Mouse (Mus musculus): ENCODE measurements around the gene Rab33b. TPM values are rescaled to one million over a fixed set of nuclear protein-coding genes. Genes with fewer than 3 reads are reported as not detected.
"Not testable (repeated sequence)": the region's sequence is repeated elsewhere in the genome, so short reads cannot be mapped to it uniquely, and the experiment has no call there.

The Rab33b gene
- 5.0 and 6.9 TPM in 2 replicates for polyA plus RNA-seq (2012; ENCODE audit: insufficient read depth, insufficient read length, missing spikeins)

DNA sequence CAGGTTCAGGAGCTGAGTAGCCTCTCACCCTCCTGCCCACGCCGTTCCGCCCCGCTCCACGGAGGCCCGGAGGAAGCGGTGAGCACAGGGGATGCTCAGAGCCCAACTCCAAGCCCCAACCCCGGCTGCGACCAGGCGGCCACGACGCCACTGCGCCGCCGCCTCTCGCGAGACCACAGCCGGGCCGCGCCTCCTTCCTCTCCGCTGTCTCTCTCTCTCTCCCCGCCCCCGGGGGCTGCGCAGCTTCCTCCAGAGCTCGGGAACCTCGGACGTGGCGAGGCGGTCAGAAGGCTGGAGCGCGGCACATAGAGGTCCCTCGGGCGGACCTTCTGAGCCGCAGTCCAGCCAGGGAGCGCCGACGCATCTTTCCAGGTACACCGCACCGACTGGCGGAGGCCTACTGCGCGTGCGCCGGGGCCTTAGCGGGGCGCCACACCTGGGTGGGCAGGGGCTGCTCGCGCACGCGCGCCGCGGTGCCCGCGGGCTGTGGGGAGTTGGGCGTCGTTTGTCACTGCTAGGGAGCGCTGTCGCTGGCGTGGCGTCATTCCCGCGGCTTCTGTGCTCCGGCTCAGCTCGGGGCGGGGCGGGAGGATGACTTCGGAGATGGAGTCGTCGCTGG is at the start of gene Rab33b:
Rab33b (plus strand) TSS at position 180 of the 619 bp plus-strand sequence.
- Histone ChIP-seq H3K4me3 (ENCODE audit: insufficient read depth, low read depth, low read length) (peak within 1 kb of the TSS; percentile 92), H3K4me1 (ENCODE audit: control insufficient read depth, insufficient read depth, insufficient read length, low read length) (0 out of 2 replicates have a peak, but pooled peaks cover 2% of the 10 kb centered on the region), H3K27ac (replicated peaks; ENCODE audit: low read depth, low read length) (peak within 1 kb of the TSS; percentile 88)

DNA sequence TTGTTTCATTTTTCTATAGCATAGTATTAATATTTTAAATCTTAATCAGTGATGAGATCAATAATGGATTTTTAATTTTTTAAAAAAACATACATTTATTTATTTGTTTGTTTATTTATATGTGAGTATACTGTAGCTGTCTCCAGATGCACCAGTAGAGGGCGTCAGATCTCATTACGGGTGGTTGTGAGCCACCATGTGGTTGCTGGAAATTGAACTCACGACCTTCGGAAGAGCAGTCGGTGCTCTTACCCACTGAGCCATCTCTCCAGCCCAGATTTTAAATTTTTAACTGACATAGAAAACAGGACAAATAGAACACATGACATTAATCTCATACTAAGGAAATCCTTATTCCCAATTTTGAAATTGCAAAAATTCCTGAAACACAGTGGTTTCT is 49.4 kb upstream of the Rab33b start:
- not testable (repeated sequence) for H3K4me1 ChIP-seq (ENCODE audit: control insufficient read depth, insufficient read depth, insufficient read length, low read length); H3K27ac ChIP-seq (replicated peaks; ENCODE audit: low read depth, low read length); H3K4me3 ChIP-seq (ENCODE audit: insufficient read depth, low read depth, low read length)

DNA sequence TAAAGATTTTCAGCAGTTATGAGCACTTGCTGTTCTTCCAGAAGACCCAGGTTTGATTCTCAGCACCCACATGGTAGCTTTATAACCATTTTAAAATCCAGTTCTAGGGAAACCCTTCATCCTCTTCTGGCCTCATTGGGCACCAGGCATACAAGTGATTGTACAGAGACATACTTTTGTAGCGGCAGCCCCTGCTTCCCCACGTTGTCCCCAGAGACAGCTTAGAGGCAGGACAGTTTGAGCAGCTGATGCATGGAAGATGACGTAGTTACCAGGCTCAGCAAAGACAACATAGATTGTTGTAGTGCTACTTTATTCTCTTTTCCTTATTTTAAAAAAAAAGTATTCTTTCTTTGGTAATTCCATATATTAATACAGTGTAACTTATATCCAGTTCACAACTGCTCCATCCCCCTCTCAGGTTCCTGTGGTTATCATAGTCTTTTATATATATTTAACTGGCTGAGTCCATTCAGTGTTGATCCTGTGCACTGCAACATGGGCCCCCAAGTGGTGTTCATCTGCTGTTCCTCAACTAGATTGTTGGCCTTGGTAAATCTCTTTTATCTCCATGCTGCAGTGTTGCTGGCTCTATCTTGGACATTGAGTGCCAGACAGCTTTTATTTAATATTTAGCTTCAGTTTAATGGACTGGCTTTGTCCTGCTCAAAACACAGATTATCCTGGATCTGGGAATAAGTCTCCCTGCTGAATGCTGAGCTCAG is 48.7 kb upstream of the Rab33b start:
- Histone ChIP-seq H3K4me1 (ENCODE audit: control insufficient read depth, insufficient read depth, insufficient read length, low read length) (no peaks in the 10 kb centered on the region), H3K27ac (replicated peaks; ENCODE audit: low read depth, low read length) (no peak overlapping the region), H3K4me3 (ENCODE audit: insufficient read depth, low read depth, low read length) (no peak overlapping the region)

DNA sequence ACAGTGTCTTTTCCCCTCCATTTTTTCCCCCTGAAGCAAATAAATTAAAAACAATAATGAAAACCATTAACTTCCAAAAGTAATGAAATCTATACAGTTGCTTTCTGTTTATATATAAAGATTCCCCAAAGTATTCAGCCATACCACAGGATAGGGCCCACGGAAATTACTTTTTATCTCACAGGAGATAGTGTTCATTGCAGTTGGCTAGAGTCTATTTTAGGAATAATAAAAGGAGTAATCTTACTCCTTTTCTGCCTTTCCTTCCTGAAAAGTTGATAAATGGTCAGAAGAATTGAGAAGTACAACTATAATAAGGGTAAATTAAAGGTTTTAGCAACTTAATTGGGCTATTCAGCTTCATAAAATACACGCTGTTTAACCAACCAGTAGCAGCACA is 15.2 kb upstream of the Rab33b start:
- H3K4me1 ChIP-seq (ENCODE audit: control insufficient read depth, insufficient read depth, insufficient read length, low read length): no peaks in the 10 kb centered on the region
- no peak overlapping the region for H3K4me3 ChIP-seq (ENCODE audit: insufficient read depth, low read depth, low read length)
- no peak overlapping the region for H3K27ac ChIP-seq (replicated peaks; ENCODE audit: low read depth, low read length)

DNA sequence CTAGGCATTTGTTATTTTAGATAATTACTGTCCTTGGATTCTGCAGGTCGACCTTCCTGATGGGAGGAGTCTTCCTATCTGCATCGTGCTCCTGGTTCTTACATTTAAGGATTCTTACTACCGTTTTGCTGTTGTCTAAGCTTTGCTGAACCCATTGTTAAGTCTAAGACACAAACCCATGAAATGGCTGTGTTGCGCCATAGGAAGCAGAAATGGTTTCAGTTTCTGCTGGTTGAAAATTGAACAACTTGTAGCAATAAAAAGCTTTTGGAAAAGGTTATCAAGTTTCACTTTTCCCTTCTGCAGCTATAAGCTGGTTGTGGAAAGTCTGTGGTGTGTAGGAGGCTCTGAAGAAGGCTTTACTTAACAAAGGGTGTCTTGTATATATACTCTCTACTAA is 8.0 kb upstream of the Rab33b start:
- Histone ChIP-seq H3K27ac (replicated peaks; ENCODE audit: low read depth, low read length) (no peak overlapping the region), H3K4me3 (ENCODE audit: insufficient read depth, low read depth, low read length) (no peak overlapping the region), H3K4me1 (ENCODE audit: control insufficient read depth, insufficient read depth, insufficient read length, low read length) (no peaks in the 10 kb centered on the region)

DNA sequence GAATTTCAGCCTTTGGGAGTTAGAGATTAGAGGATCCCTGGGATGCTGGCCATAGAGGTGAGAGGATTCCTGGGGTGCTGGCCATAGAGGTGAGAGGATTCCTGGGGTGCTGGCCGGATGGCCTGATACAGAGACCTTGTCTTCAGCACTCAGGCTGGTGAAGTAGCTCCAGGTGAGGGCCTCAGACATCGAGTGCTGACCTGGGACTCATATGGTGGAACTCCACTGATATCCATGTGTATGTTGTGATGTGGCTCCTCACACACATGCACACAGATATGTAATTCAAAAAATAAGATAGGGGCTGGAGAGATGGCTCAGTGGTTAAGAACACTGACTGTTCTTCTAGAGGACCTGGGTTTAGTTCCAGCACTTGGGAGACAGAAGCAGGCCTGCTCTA is 3.8 kb upstream of the Rab33b start:
- H3K27ac ChIP-seq (replicated peaks; ENCODE audit: low read depth, low read length): no peak overlapping the region
- H3K4me1 ChIP-seq (ENCODE audit: control insufficient read depth, insufficient read depth, insufficient read length, low read length): no peaks in the 10 kb centered on the region
- H3K4me3 ChIP-seq (ENCODE audit: insufficient read depth, low read depth, low read length): no peak overlapping the region

DNA sequence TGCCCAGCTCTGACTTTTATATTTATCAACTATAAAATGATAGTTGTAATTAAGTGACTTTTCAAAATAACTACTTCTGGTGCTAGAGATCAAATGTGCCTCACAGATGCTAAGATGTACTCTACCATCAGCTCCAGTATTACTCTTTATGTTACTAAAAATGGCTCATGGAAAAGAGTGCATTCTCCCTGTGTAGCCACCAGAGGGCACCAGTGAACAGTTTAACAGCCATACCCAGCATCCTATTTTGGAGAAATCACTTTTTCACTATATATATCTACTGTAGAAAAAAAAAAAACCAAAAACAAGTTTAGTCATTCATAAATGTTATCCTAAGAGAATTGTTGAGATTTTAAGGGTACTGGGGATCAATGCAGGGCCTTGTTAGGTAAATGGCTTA is 2.7 kb upstream of the Rab33b start:
- Histone ChIP-seq H3K4me3 (ENCODE audit: insufficient read depth, low read depth, low read length) (no peak overlapping the region), H3K4me1 (ENCODE audit: control insufficient read depth, insufficient read depth, insufficient read length, low read length) (0 out of 2 replicates have a peak, but pooled peaks cover 2% of the 10 kb centered on the region), H3K27ac (replicated peaks; ENCODE audit: low read depth, low read length) (no peak overlapping the region)

DNA sequence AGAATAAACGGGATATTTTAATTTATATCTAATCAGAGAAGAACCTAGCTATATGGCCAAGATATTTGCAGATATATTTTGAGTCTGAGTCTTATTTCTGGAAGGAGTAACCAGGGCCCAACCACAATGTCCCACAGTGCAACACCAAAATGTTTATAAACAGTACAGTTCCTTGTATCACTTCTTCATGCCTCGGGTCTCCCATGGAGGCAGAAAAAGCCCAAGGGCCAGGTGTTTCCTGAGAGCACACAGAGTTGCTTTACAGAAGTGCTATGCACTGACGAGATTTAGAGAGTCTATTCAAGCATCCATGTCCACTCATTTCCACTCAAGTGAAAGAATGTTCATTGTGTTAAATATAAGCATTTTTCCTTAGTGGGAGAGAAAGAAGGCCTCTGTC is 1.8 kb upstream of the Rab33b start:
- Histone ChIP-seq H3K4me1 (ENCODE audit: control insufficient read depth, insufficient read depth, insufficient read length, low read length) (0 out of 2 replicates have a peak, but pooled peaks cover 2% of the 10 kb centered on the region), H3K4me3 (ENCODE audit: insufficient read depth, low read depth, low read length) (no peak overlapping the region), H3K27ac (replicated peaks; ENCODE audit: low read depth, low read length) (no peak overlapping the region)

DNA sequence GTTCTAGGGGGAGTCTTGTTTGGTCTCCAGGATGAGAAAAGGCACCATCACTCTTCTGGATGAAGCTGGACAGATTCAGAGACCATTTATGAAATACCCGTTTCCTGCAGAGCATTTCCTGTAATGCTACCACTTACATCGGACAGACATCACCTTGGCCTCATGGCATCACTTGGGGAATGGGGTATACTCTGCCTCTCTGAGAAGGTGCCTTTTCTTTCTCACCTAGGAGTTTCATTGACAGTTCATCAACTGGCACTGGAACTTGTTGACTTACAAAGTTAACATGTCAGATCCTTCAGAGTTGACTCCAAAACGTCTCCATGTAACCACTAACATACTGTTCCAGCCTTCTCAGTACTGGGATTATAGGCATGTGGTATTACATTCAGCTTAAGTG is 939 bp upstream of the Rab33b start:
- H3K4me1 ChIP-seq (ENCODE audit: control insufficient read depth, insufficient read depth, insufficient read length, low read length): 0 out of 2 replicates have a peak, but pooled peaks cover 2% of the 10 kb centered on the region
- H3K4me3 ChIP-seq (ENCODE audit: insufficient read depth, low read depth, low read length): no peak overlapping the region
- H3K27ac ChIP-seq (replicated peaks; ENCODE audit: low read depth, low read length): no peak overlapping the region

DNA sequence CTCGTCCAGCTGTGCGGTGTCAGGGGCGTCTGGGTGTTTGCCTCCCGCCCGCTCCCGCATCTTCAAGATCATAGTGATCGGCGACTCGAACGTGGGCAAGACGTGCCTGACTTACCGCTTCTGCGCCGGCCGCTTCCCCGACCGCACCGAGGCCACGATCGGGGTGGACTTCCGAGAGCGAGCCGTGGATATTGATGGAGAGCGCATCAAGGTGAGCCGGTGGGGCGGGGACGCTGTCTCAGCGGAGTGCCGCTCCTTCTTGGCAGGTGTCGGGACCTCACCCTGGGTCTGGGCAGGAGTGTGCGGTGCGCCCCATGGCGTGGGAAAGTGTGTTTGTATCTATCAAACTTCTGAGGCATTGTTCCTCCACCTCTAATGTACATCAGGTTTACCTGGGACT is 650 bp downstream of the Rab33b start:
- H3K27ac ChIP-seq (replicated peaks; ENCODE audit: low read depth, low read length): peak overlapping the region; percentile 2; the same call in 1 of the 2 replicates
- H3K4me1 ChIP-seq (ENCODE audit: control insufficient read depth, insufficient read depth, insufficient read length, low read length): 0 out of 2 replicates have a peak, but pooled peaks cover 2% of the 10 kb centered on the region
- H3K4me3 ChIP-seq (ENCODE audit: insufficient read depth, low read depth, low read length): peak overlapping the region; percentile 92

DNA sequence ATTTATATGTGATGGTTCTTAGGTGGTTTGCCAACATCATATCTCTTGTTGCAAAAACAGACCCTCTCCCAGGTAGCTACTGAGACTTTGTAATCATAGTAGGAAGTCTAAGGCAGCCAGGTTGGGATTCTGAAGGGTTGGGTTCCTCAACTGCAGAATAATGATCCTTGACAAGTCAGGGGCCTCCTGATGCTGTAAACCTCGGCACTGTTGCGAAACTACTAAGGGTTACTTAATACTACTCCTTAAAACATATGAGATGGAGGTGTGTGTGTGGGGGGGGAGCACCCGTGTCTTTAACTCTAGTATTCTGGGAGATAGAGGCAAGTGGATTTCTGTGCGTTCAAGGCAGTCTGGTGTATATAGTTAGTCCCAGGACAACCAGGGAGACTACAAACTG is 1.6 kb downstream of the Rab33b start:
- Histone ChIP-seq H3K4me3 (ENCODE audit: insufficient read depth, low read depth, low read length) (0 out of 2 replicates have a peak overlapping the region, but pooled peaks have one; percentile 24), H3K4me1 (ENCODE audit: control insufficient read depth, insufficient read depth, insufficient read length, low read length) (0 out of 2 replicates have a peak, but pooled peaks cover 2% of the 10 kb centered on the region)

DNA sequence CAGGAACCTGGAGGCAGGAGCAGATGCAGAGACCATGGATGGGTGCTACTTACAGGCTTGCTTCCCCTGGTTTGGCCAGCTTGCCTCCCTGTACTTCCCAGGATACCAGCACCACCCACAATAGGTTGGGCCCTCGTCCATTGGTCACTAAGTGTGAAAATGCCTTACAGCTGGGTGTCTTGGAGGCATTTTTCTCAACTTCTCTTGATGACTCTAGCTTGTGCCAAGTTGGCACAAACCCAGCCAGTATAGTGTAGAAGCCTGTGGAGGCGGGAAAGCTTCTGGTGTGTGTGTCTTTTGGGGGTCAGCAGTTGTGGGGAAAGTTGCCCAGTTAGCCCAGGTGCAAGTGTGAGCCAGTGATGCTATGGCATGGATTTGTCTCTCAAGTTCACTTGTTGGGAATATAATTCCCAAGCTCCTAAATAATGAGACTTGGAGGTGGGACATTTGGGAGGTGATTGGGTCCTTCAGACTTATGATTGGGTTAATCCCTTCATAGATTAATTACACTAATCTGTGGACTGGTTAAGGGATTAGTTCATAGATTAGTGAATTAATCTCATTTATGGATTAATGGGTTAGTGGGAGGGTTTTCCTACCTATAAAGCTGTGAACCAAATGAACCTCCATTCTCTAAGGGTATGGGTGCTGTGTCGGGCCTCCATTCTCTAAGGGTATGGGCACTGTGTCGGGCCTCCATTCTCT is 2.9 kb downstream of the Rab33b start:
- Histone ChIP-seq H3K4me3 (ENCODE audit: insufficient read depth, low read depth, low read length) (no peak overlapping the region), H3K27ac (replicated peaks; ENCODE audit: low read depth, low read length) (no peak overlapping the region), H3K4me1 (ENCODE audit: control insufficient read depth, insufficient read depth, insufficient read length, low read length) (0 out of 2 replicates have a peak, but pooled peaks cover 2% of the 10 kb centered on the region)

More for the DNA sequence above, 1.6 kb downstream of the Rab33b start:
- H3K27ac ChIP-seq (replicated peaks; ENCODE audit: low read depth, low read length): no peak overlapping the region

DNA sequence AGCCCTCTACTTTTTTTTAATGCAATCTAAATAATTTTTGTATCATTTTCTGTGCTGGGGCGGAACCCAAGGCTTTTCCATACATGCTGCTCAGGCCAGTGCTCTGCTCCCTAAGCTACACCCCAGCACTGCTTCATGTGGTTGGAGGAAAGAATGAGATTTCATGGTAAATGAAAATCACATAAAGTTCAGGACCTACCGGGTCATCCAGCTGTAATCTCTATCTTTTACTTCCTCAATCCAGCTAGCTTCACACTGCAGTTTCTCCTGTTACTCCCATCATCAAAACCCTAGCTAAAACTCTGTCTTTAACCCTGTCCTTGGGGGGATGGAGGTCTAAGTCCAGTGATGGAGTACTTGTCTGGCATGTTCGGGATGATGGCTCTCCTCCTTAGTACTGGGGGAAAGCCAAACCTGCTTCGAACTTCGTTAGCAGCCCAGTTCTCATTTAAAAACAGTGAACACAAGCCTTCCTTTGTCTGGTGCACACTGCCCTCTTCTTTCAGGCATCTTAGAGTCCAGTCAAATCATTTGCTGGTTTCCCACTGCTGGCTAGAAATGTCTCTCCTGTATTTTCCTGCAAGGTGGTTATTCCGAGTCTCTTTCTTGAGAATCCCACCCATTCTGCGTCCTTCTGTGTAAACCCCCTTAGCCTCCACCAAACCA is 6.5 kb downstream of the Rab33b start:
- Histone ChIP-seq H3K4me3 (ENCODE audit: insufficient read depth, low read depth, low read length) (no peak overlapping the region), H3K4me1 (ENCODE audit: control insufficient read depth, insufficient read depth, insufficient read length, low read length) (0 out of 2 replicates have a peak, but pooled peaks cover 2% of the 10 kb centered on the region), H3K27ac (replicated peaks; ENCODE audit: low read depth, low read length) (no peak overlapping the region)

DNA sequence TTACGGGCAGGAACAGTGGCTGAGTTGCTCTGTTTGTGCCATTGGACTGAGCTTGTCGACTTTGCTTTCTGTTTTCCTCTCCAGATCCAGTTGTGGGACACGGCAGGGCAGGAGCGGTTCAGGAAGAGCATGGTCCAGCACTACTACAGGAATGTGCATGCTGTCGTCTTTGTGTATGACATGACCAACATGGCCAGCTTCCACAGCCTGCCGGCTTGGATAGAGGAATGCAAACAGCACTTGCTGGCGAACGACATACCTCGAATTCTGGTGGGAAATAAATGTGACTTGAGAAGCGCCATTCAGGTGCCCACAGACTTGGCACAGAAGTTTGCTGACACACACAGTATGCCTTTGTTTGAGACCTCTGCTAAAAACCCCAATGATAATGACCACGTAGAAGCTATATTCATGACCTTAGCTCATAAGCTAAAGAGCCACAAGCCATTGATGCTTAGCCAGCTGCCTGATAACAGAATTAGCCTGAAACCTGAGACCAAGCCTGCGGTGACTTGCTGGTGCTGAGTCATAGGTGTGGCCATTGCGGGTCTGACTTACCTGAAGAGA is 9.6 kb downstream of the Rab33b start:
- H3K4me1 ChIP-seq (ENCODE audit: control insufficient read depth, insufficient read depth, insufficient read length, low read length): no peaks in the 10 kb centered on the region
- no peak overlapping the region for H3K27ac ChIP-seq (replicated peaks; ENCODE audit: low read depth, low read length)
- no peak overlapping the region for H3K4me3 ChIP-seq (ENCODE audit: insufficient read depth, low read depth, low read length)
